Mouse (Mus musculus) embryo, embryonic 10 days (tissue): ENCODE data around the gene Rrp36.

Source experiments
- DNase-seq: peaks from one replicate; pipeline ENCODE4 v3.0.0-alpha.2; 2015; ENCODE audit warnings: low spot score

Rrp36 gene

GRCm38 (mm10) chr17:46685913-46686312 is 11.8 kb upstream of the Rrp36 start:
- no peak for DNase-seq

- no peak for DNase-seq
Measured at GRCm38 (mm10) chr17:46682654-46683389, 8.7 kb upstream of the Rrp36 start.

DNA sequence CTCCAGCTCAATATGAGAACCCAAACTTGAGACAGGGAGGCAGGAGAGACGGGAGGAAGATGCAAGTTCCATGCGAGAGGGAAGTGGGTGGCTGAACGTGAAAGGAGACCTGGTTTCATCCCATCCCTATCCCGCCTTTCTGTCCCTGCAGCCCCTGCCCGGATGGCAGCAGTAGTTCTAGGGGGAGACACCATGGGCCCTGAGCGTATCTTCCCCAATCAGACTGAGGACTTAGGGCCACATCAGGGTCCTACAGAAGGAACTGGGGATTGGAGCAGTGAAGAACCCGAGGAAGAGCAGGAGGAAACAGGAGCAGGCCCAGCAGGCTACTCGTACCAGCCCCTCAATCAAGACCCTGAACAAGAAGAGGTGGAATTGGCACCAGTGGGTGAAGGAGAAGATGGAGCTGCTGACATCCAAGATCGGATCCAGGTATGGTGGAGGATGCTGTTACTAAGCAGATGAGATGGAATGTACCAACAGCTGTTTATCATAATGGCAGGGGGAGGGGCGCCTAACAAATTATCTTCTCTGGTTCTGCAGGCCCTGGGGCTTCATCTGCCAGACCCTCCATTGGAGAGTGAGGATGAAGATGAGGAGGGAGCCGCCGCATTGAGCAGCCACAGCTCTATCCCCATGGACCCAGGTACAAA is 7.4 kb upstream of the Rrp36 start:
- no peak for DNase-seq

DNA sequence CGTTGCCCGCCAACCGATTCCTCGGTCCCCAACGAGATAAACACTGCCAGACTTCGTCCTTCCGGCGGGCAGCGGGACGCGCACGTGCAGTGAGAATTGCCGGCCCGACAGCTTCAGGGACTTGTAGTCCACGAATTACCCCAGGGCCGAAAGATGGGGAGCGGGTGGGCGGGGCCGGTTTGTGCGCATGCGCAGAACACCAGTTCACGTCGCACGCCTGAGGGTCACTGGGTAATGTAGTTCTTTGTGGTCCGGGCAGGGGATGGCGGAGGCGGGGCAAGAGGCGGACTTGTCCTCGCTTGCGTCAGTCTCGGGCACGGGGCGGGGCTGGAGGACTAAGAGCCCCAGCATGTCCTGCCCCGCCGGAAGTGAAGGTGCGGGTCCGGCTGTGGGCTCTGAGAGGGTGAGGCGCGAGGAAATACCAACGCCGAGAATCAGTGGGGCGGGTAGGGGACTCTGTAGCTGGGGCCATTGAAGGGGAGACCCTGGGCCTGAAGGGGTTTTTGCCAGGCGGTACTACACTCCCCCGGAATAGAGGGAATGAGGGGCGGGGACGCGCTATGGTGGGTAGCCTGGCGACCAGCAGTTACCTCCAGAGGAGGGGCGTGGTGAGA is 6.7 kb upstream of the Rrp36 start, which contains the start of gene Klhdc3:
Klhdc3 (minus strand) TSS at position 155 of the 614 bp plus-strand sequence.
- peak; percentile 99 for DNase-seq

- DNase-seq = peak; percentile 61
Measured at GRCm38 (mm10) chr17:46679843-46680759, 5.9 kb upstream of the Rrp36 start.

- DNase-seq = no peak
Measured at GRCm38 (mm10) chr17:46678911-46679310, 4.8 kb upstream of the Rrp36 start.

- DNase-seq = no peak
Measured at GRCm38 (mm10) chr17:46678416-46678815, 4.3 kb upstream of the Rrp36 start, which contains the start of gene Mea1. Gene Mea1 (plus strand): TSS chr17:46678793.

DNA sequence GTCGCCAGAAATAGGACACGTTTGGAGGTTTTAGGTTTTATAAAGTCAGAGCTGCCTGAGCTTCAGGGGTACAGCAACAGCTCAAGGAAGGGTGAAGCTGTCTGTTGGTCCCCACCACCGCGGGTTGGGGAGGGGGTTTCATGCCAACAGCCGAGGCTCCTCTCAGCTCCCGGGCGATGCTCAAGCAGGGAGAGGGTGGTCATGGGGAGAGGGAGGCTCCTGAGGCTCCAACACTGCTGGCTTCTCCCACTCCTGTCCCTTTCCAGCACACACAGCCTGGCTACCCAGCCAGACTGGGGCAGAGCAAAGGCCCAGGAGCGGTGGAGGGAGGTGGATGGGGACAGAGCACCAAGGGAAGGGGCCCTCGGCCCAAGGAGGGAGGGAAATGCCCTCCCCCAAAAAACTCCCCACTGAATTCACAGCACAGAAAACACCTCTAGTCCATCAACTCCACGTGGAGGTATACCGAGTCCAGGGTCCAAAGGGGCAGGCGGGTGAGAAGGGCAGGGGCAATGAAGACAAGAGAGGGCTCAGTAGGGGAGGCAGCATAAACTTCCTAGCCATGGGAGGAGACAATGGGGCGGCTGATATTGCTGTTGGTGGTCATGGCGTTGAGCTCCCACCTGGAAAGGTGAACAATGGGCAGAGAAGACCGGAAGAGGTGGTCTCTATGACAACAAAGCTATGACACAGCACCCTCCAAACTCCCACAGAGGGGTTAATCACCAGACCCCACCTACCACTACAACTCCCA is 555 bp upstream of the Rrp36 start:
- no peak for DNase-seq

DNA sequence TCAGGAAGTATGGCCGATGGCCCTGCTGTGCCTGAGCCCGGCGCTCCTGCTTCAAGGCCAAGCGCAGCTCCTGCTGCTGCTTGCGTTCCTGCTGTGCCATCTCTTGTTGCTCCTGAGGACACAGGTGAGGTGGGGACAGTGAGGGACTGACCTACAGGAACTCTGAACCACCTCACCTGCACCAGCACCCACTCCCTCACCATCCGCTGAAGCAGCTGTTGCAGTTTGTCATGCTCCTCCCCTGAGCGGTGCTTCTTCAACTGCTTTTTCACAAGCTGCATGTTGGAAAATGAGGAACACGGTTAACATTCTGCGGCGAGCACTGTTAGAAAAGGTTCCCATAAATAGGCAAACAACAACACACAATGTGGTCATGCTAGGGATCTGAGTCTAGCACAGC is 4.2 kb downstream of the Rrp36 start:
- no peak for DNase-seq

DNA sequence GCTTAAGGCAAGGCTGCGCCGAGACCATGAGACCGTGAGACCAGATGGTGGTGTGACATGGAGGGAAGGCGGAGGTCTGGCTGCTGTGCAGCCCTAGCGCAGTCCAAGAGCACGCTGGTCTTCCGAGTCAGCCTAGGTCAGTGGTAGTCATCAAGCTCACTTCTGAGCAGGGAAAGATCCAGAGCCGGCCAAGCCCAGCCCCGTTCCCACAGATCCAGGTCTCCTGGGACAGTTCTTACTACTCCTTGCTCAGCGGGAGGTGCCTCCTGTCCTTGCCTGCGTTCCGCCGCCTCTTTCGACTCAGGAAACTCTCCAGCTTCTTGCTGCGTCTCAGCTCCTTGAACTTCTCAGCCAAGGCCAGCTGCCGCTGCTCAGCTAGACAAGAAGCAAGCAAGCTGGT is 6.4 kb downstream of the Rrp36 start:
- no peak for DNase-seq

- no peak for DNase-seq
Measured at GRCm38 (mm10) chr17:46662730-46663129, 11.4 kb downstream of the Rrp36 start.

DNA sequence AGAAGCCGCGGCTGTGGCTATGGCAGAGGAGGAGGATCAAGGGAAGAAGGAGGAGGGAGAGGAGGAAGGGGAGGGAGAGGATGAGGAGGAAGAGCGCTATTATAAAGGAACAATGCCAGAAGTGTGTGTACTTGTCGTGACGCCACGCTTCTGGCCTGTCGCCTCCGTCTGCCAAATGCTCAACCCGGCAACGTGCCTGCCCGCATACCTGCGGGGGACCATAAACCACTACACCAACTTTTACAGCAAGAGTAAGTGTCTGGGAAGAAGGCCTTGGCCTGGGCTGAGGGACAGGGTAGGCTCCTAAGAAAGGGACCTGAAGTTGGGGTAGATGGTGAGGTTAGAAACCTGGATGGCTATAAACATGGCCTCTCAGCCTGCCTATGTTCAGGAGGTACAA is 12.2 kb downstream of the Rrp36 start:
- no peak for DNase-seq

DNA sequence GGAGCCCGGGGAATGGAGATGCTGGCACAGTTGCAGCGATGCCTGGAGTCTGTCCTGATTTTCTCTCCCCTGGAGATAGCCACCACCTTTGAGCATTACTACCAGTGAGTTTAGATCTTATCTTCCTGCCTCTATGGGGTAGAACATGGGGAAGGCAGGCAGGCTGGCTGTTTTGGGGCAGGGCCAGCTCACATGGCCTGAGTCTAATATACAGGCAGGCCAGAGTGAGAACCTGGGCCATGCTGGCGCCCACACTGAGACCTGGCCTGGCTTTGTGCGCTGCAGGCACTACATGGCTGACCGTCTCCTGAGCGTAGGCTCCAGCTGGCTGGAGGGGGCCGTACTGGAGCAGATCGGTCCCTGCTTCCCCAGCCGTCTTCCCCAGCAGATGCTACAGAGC is 12.8 kb downstream of the Rrp36 start:
- DNase-seq = no peak

DNA sequence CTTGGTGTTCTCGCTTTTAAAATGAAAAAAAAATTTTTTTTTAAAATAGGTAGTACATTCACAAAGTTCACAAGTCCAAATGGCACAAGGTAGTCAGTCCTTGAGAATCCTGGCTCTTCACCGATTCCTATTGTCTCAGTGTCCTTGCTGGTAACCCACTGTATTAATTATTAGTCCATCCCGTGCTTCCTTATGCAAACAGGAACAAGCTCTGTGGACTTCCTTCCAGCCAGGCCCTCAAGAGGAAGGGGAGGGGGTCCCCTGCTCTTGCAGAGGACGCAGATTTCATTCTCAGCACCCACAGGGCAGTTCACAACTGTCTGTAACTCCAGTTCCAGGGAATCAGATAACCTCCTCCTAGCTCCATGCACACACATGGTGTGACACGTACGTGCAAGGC is 18.1 kb downstream of the Rrp36 start:
- no peak for DNase-seq

- no peak for DNase-seq
Measured at GRCm38 (mm10) chr17:46651755-46652547, 22.2 kb downstream of the Rrp36 start.

DNA sequence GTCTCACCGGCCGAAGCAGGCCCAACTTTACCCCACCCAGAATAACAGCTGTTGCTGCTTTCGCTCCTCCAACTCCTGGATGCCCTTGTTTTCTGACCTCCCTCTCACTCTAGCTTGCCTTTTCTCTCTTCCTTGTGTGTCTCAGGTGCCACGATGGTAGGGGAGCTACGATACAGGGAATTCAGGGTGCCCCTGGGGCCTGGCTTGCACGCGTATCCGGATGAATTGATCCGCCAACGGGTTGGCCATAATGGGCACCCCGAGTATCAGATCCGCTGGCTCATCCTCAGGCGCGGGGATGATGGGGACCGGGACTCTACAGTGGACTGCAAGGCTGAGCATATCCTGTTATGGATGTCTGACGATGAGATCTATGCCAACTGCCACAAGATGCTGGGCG is 22.9 kb downstream of the Rrp36 start:
- no peak for DNase-seq

GRCm38 (mm10) chr17:46650232-46651031 is 23.7 kb downstream of the Rrp36 start, which contains the start of gene Cul7:
Gene Cul7 (plus strand): TSS chr17:46650337.
- peak; percentile 97 for DNase-seq

DNA sequence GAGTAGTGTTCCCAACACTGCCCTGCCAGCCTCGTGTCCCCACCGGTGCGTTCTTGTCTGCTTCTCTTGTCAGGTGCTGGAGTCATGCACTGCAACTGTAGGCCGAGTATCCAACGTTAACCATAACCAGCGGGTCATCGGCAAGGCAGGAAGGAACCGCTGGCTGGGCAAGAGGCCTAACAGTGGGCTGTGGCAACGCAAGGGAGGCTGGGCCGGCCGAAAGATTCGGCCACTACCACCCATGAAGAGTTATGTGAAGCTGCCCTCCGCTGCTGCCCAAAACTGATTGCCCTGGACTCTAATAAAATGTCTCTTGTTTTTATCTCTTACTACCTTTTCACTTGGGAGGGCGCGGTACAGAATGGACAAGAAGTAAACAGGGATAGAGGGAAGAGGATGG is 24.3 kb downstream of the Rrp36 start:
- DNase-seq = no peak

DNA sequence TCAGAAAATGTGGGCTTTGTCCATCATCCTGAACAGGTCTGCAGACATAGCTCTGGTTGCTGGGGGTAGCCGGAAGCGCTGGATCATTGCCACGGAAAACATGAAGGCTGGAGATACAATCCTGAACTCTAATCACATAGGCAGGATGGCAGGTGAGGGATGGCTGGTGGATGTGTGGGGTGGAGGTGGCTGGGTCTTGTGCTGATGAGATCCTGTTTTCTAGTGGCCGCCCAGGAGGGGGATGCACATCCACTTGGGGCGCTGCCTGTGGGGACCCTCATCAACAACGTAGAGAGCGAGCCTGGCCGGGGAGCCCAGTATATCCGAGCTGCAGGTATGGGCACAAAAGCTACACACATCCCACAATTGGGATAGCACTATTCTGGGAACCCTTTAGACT is 25.7 kb downstream of the Rrp36 start:
- DNase-seq = no peak

GRCm38 (mm10) chr17:46647279-46647678 is 26.9 kb downstream of the Rrp36 start:
- no peak for DNase-seq
